Mouse (Mus musculus) erythroblast, adult 5-6 weeks (primary cell): Measurements from ENCODE around the gene Gm21616. TPM values are rescaled to one million over a fixed set of nuclear protein-coding genes. Genes with fewer than 3 reads are reported as not detected.
"Not testable (repeated sequence)": the region's sequence is repeated elsewhere in the genome, so short reads cannot be mapped to it uniquely, and the experiment has no call there.

Source experiments
- ATAC-seq: replicated peaks from 2 replicates; pipeline ENCODE4 v1.8.0; 2016; ENCODE audit warnings: moderate number of reproducible peaks, mild to moderate bottlenecking, moderate TSS enrichment, inconsistent platforms; ENCODE audit not compliant: poor library complexity, low FRiP score, severe bottlenecking
- total RNA-seq, 2 experiments: library from RNA; stranded (forward) in 1 of 2; stranded (reverse) in 1 of 2; fragments of 150-400 nt in 1 of 2; fragments of 200-764, 138-1000 nt in 1 of 2; gene quantifications; 2 replicates each; pipeline versions ENCODE4 v1.2.3 to v1.2.4; 2015 to 2017; ENCODE audit warnings: low replicate concordance in 2 of 2

Gm21616 gene
- total RNA-seq (2015; ENCODE audit: low replicate concordance) (not detected in 2 replicates), total RNA-seq (2017; ENCODE audit: low replicate concordance) (not detected in 2 replicates)

- not testable (repeated sequence) for ATAC-seq
These were observed at the start of gene Gm21616 for GRCm38 (mm10) chrX:125435242-125435641. Gene Gm21616, plus strand, starts transcription at chrX:125435542.
